ENCODE assay signal across 8 mouse cellular contexts in genomic region chr7:3412036-3412435, GRCm38 (mm10). TPM values are rescaled to one million over a fixed set of nuclear protein-coding genes. Genes with fewer than 3 reads are reported as not detected.
DNase-seq lines count a peak whose midpoint lies in the region; ATAC-seq and TF ChIP-seq lines count a peak whose summit lies in the region.
"Had no signal": no experiment of that assay in that cellular context is flagged by ENCODE, and none has a peak within 500 bp of the region (broad histone marks: within the 10 kb centered on the region; RNA-seq: fewer than 3 reads in every experiment).

No protein-coding gene starts in this region.

- H3K27ac ChIP-seq in embryonic facial prominence, embryonic 13.5 days: no peak overlapping the region
- H3K27ac ChIP-seq in intestine, postnatal 0 days (ENCODE audit: low read depth, low read length): no peak overlapping the region

- peaks cover 68% of the 10 kb centered on the region for H3K27me3 ChIP-seq in embryonic facial prominence, embryonic 13.5 days
- H3K27me3 ChIP-seq in intestine, postnatal 0 days (replicated peaks; ENCODE audit: control insufficient read depth, insufficient read depth, low read length): peaks cover 64% of the 10 kb centered on the region

- H3K4me1 ChIP-seq in embryonic facial prominence, embryonic 13.5 days: peaks cover 15% of the 10 kb centered on the region
- H3K4me1 ChIP-seq in intestine, postnatal 0 days (replicated peaks; ENCODE audit: control insufficient read depth, insufficient read depth, low read length): no peaks in the 10 kb centered on the region

- WGBS in embryonic facial prominence, embryonic 13.5 days: 2% methylated on average over 20 of the region's 20 CpGs
- WGBS in intestine, postnatal 0 days: 2% methylated on average over 20 of the region's 20 CpGs

- no peaks in the 10 kb centered on the region for H3K9me3 ChIP-seq in embryonic facial prominence, embryonic 13.5 days
- H3K9me3 ChIP-seq in intestine, postnatal 0 days (ENCODE audit: control insufficient read depth): no peaks in the 10 kb centered on the region

- H3K4me2 ChIP-seq in embryonic facial prominence, embryonic 13.5 days: peak overlapping the region; percentile 76
- H3K4me2 ChIP-seq in intestine, postnatal 0 days (replicated peaks; ENCODE audit: low read depth): peak overlapping the region; percentile 50

- H3K4me3 ChIP-seq in embryonic facial prominence, embryonic 13.5 days: peak overlapping the region; percentile 46
- peak overlapping the region; percentile 24; the same call in 1 of the 2 replicates for H3K4me3 ChIP-seq in intestine, postnatal 0 days (ENCODE audit: low read depth, low read length)

- peak; percentile 37 for TF ChIP-seq CTCF in intestine, postnatal 0 days (IDR thresholded peaks at IDR 0.05; ENCODE audit: low read depth)

- peak overlapping the region; percentile 52; the same call in 1 of the 2 replicates for H3K9ac ChIP-seq in embryonic facial prominence, embryonic 13.5 days
- no peak overlapping the region for H3K9ac ChIP-seq in intestine, postnatal 0 days (ENCODE audit: low read depth, low read length)

- H3K36me3 ChIP-seq in embryonic facial prominence, embryonic 13.5 days: no peaks in the 10 kb centered on the region
- no peaks in the 10 kb centered on the region for H3K36me3 ChIP-seq in intestine, postnatal 0 days (ENCODE audit: control insufficient read depth, insufficient read depth)

- peak; percentile 70 for DNase-seq in right cerebral cortex, adult 18-20 months
- DNase-seq in right cerebral cortex, adult 2 months (ENCODE audit: low spot score in 2 of 2): no peak
- DNase-seq in adrenal gland, postnatal 14 days: peak; percentile 65
- peak; percentile 49 for DNase-seq in neural tube, embryonic 10.5 days (ENCODE audit: extremely low spot score, low spot score)
- DNase-seq in adipocyte (ENCODE audit: low spot score): no peak

- ATAC-seq in embryonic facial prominence, embryonic 13.5 days (ENCODE audit: insufficient number of reproducible peaks, insufficient read depth, low FRiP score, low TSS enrichment, low read depth): no peak
- no peak for ATAC-seq in intestine, postnatal 0 days

RNA-seq across cellular contexts. Expression of gene Cacng6, which starts 12.0 kb away (rescaled TPM):
- not detected in 2 replicates for total RNA-seq in adrenal gland, postnatal 14 days (2021)
- 0.46 and 0.67 TPM in 2 replicates for polyA plus RNA-seq in embryonic facial prominence, embryonic 13.5 days (2015; fragmentation: Nextera tagmentation; extraction: Ambion mirVana)
- 0.22 and 0.33 TPM in 2 replicates for polyA plus RNA-seq in intestine, postnatal 0 days (2015; fragmentation: Nextera tagmentation; extraction: Ambion mirVana)

RNA-seq across cellular contexts. Expression of gene Cacng8, which starts 21.6 kb away (rescaled TPM):
- 2.8 and 4.3 TPM in 2 replicates for total RNA-seq in adrenal gland, postnatal 14 days (2021)
- 5.5 and 7.5 TPM in 2 replicates for polyA plus RNA-seq in embryonic facial prominence, embryonic 13.5 days (2015; fragmentation: Nextera tagmentation; extraction: Ambion mirVana)
- 0.27 and 0.85 TPM in 2 replicates for polyA plus RNA-seq in intestine, postnatal 0 days (2015; fragmentation: Nextera tagmentation; extraction: Ambion mirVana)
- total RNA-seq: heart, postnatal 10 days had no signal

Comparison
In these comparisons a context has a peak if more than half of its experiments do, and no peak if none do; other contexts are left out.
1. DNase-seq: peak in right cerebral cortex, adult 18-20 months (single experiment), adrenal gland, postnatal 14 days (single experiment) and neural tube, embryonic 10.5 days (single experiment); none in right cerebral cortex, adult 2 months (0 of 2) and adipocyte (single experiment).